Mouse (Mus musculus) CD4-positive naive resting alpha-beta T cell, adult 57 days (primary cell): ENCODE results near the gene Klrd1. TPM values are rescaled to one million over a fixed set of nuclear protein-coding genes. Genes with fewer than 3 reads are reported as not detected.

Experiments used
- total RNA-seq: library from RNA; stranded (reverse); gene quantifications from one replicate; pipeline ENCODE4 v1.2.4, GENCODE M21; 2023

Klrd1 gene
- total RNA-seq: 82.5 TPM

DNA sequence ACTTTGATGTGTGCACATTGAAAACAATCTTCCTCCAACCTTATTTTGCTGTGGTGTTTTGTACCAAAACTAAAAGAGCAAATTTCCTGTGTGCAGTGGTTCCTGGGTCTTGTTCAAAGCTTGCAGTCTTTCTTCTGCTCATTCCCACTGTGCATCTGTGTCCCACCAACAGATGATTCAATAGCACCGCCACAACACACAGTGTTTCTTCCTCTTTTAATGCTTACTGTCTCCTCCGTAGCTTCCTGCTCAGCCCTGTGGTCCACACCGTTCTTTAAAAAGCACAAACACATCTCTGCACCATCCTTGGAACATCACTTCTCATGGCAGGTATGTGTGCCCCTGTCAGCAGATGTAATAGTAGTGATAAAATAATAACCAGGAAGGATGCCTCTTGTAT lies at the start of gene Klrd1:
TSS of gene Klrd1 (plus strand) at position 275 of the 400 bp plus-strand sequence.

DNA sequence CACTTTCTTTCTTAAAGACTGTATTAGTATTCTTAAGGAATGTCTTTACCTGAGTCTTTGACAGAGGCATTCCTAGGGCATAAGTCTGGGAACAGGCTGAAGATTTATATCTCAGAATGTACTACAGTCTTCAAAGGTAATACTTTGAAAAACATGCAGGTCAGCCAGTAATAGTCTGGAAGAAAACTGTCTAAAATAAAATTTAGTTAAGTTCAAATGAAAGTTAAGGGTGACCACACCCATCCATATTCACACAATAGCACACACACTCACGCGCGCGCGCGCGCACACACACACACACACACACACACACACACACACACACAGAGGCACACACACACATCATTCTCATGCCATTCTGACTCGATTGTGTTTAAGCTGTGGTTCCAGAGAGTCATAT lies 14.0 kb upstream of the Klrd1 start, which contains the start of gene Klre1:
TSS of gene Klre1 (plus strand) at position 301 of the 400 bp plus-strand sequence.

DNA sequence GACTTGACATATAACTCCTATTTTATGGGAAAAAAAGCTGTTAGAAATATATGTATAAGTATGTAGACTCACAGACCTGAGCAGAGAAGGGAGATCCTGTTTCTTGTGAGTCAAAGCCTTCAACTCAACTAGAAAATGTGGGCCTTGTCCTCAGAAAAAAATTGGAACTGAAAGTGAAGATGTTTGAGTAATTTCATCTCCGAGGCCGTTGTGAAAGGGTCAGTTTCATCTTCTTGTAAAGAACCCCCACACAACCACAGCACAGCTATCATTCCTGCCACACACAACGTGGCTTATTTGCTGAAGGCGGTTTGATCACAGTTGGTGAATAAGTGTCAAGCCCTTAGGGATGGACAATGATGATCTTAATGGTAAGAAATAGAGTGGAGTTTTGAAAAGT lies 32.2 kb downstream of the Klrd1 start, which contains the start of gene Klrk1:
TSS of gene Klrk1 (minus strand) at position 130 of the 400 bp plus-strand sequence.

DNA sequence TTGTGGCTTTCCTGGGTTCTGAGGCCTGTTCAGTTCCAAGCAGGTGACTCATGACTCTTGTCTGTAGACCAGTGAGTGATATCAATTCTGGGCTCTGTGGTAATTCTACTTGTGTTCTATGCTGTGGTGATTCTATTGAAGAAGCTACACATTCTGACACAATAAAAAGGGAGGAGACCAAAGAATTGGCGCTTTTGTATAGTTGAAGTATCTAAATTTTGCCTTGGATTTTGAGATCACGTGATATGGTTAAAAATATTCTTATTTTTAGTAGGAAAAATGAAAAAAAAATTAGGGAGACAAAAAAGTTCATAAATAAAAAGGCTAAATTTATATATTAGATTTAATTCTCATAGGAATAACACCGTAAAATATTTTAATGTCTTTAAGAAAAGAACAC lies 51.7 kb downstream of the Klrd1 start, which contains the start of gene Klrc3:
TSS of gene Klrc3 (minus strand) at position 101 of the 400 bp plus-strand sequence.

Other genes with a start within 250 kb of the Klrd1 start
- gene Clec12a, start 249.1 kb upstream of the Klrd1 start, total RNA-seq: 1.3 TPM
- gene Clec12b, start 205.9 kb upstream of the Klrd1 start, total RNA-seq: not detected
- not detected for gene Clec1b, start 194.5 kb upstream of the Klrd1 start, total RNA-seq
- 2.5 TPM for gene Clec9a, start 182.9 kb upstream of the Klrd1 start, total RNA-seq
- not detected for gene Clec1a, start 139.8 kb upstream of the Klrd1 start, total RNA-seq
- not detected for gene Olr1, start 84.6 kb upstream of the Klrd1 start, total RNA-seq
- gene Tmem52b, start 79.2 kb upstream of the Klrd1 start, total RNA-seq: not detected
- 14.8 TPM for gene Gabarapl1, start 58.6 kb upstream of the Klrd1 start, total RNA-seq
- gene Klre1, start 13.9 kb upstream of the Klrd1 start, total RNA-seq: 6.3 TPM
- gene Klrk1, start 32.1 kb downstream of the Klrd1 start, total RNA-seq: 4.8 TPM
- 1.7 TPM for gene Klrc3, start 51.6 kb downstream of the Klrd1 start, total RNA-seq
- 2.3 TPM for gene Klrc2, start 68.9 kb downstream of the Klrd1 start, total RNA-seq
- gene Klrc1, start 87.2 kb downstream of the Klrd1 start, total RNA-seq: 6.3 TPM
- 1.8 TPM for gene Klri1, start 125.3 kb downstream of the Klrd1 start, total RNA-seq
- gene Klri2, start 148.7 kb downstream of the Klrd1 start, total RNA-seq: 0.80 TPM
- gene Gm156, start 192.5 kb downstream of the Klrd1 start, total RNA-seq: not detected